ENCODE assay signal across 8 mouse cellular contexts in genomic region chr6:72189061-72189863, GRCm38 (mm10). TPM values are rescaled to one million over a fixed set of nuclear protein-coding genes. Genes with fewer than 3 reads are reported as not detected.
A peak's percentile ranks its signal among the peaks of the same experiment; 100 is the strongest.
DNase-seq lines count a peak whose midpoint lies in the region; ATAC-seq and TF ChIP-seq lines count a peak whose summit lies in the region.

No protein-coding gene starts in this region.

- peak; percentile 26 for DNase-seq in thymus, postnatal 4 days
- DNase-seq in thymus, postnatal 36 days, result no peak
- peak; percentile 31 for DNase-seq in forebrain, postnatal 0 days
- DNase-seq in spleen, adult 12 weeks (ENCODE audit: low spot score), result no peak
- DNase-seq in right cerebral cortex, adult 18-20 months, result no peak

- peak; percentile 41; the same call in 1 of the 2 replicates for ATAC-seq in forebrain, postnatal 0 days
- ATAC-seq in hindbrain, embryonic 13.5 days (ENCODE audit: low FRiP score), result no peak
- ATAC-seq in liver, embryonic 12.5 days, result no peak
- ATAC-seq in neural tube, embryonic 15.5 days (ENCODE audit: low FRiP score), result no peak

- 7% methylated on average over 29 of the region's 29 CpGs for WGBS in forebrain, postnatal 0 days
- 3% methylated on average over 29 of the region's 29 CpGs for WGBS in hindbrain, embryonic 13.5 days
- 8% methylated on average over 28 of the region's 29 CpGs for WGBS in liver, embryonic 12.5 days (ENCODE audit: insufficient replicate concordance)
- 5% methylated on average over 27 of the region's 29 CpGs for WGBS in neural tube, embryonic 15.5 days

- no peaks in the 10 kb centered on the region for H3K4me1 ChIP-seq in forebrain, postnatal 0 days (ENCODE audit: insufficient read depth)
- H3K4me1 ChIP-seq in hindbrain, embryonic 13.5 days (replicated peaks), result peaks cover 12% of the 10 kb centered on the region
- H3K4me1 ChIP-seq in liver, embryonic 12.5 days, result peaks cover 7% of the 10 kb centered on the region; the same call in 1 of the 2 replicates
- H3K4me1 ChIP-seq in neural tube, embryonic 15.5 days, result peaks cover 15% of the 10 kb centered on the region

- H3K36me3 ChIP-seq in forebrain, postnatal 0 days (ENCODE audit: insufficient read depth), result no peaks in the 10 kb centered on the region
- H3K36me3 ChIP-seq in hindbrain, embryonic 13.5 days, result no peaks in the 10 kb centered on the region
- no peaks in the 10 kb centered on the region for H3K36me3 ChIP-seq in liver, embryonic 12.5 days
- H3K36me3 ChIP-seq in neural tube, embryonic 15.5 days, result no peaks in the 10 kb centered on the region

- H3K27me3 ChIP-seq in forebrain, postnatal 0 days (ENCODE audit: insufficient read depth, low read length), result no peaks in the 10 kb centered on the region
- peaks cover 73% of the 10 kb centered on the region for H3K27me3 ChIP-seq in hindbrain, embryonic 13.5 days
- H3K27me3 ChIP-seq in liver, embryonic 12.5 days (replicated peaks), result peaks cover 67% of the 10 kb centered on the region
- peaks cover 44% of the 10 kb centered on the region for H3K27me3 ChIP-seq in neural tube, embryonic 15.5 days (replicated peaks)

- H3K4me3 ChIP-seq in forebrain, postnatal 0 days (ENCODE audit: low read depth, low read length), result peak overlapping the region; percentile 23
- H3K4me3 ChIP-seq in hindbrain, embryonic 13.5 days, result peak overlapping the region; percentile 28
- no peak overlapping the region for H3K4me3 ChIP-seq in liver, embryonic 12.5 days
- peak overlapping the region; percentile 9 for H3K4me3 ChIP-seq in neural tube, embryonic 15.5 days (replicated peaks)

- peak overlapping the region; percentile 2; the same call in 1 of the 2 replicates for H3K9ac ChIP-seq in forebrain, postnatal 0 days
- peak overlapping the region; percentile 67 for H3K9ac ChIP-seq in hindbrain, embryonic 13.5 days
- no peak overlapping the region for H3K9ac ChIP-seq in liver, embryonic 12.5 days
- H3K9ac ChIP-seq in neural tube, embryonic 15.5 days (replicated peaks), result 0 out of 2 replicates have a peak overlapping the region, but pooled peaks have one; percentile 0

- H3K4me2 ChIP-seq in forebrain, postnatal 0 days (ENCODE audit: low read depth), result peak overlapping the region; percentile 51
- peak overlapping the region; percentile 53 for H3K4me2 ChIP-seq in hindbrain, embryonic 13.5 days
- H3K4me2 ChIP-seq in liver, embryonic 12.5 days, result peak overlapping the region; percentile 40
- H3K4me2 ChIP-seq in neural tube, embryonic 15.5 days, result peak overlapping the region; percentile 55

- no peak for TF ChIP-seq CTCF in forebrain, postnatal 0 days (IDR thresholded peaks at IDR 0.05; ENCODE audit: low read depth)

- H3K9me3 ChIP-seq in forebrain, postnatal 0 days (ENCODE audit: low read length), result no peaks in the 10 kb centered on the region
- 0 out of 2 replicates have a peak, but pooled peaks cover 2% of the 10 kb centered on the region for H3K9me3 ChIP-seq in hindbrain, embryonic 13.5 days
- H3K9me3 ChIP-seq in liver, embryonic 12.5 days (replicated peaks), result no peaks in the 10 kb centered on the region
- no peaks in the 10 kb centered on the region for H3K9me3 ChIP-seq in neural tube, embryonic 15.5 days (replicated peaks)

- no peak overlapping the region for H3K27ac ChIP-seq in forebrain, postnatal 0 days (ENCODE audit: low read depth, low read length)
- H3K27ac ChIP-seq in hindbrain, embryonic 13.5 days, result no peak overlapping the region
- H3K27ac ChIP-seq in liver, embryonic 12.5 days, result no peak overlapping the region
- no peak overlapping the region for H3K27ac ChIP-seq in neural tube, embryonic 15.5 days (replicated peaks)

RNA-seq across cellular contexts. Expression of gene Atoh8, which starts 46.1 kb away (rescaled TPM):
- 2.6 and 6.9 TPM in 2 replicates for total RNA-seq in forebrain, postnatal 0 days (2014; rRNA removed)
- polyA plus RNA-seq in forebrain, postnatal 0 days (2015; fragmentation: Nextera tagmentation; extraction: Ambion mirVana), result 3.9 TPM in 2 replicates
- polyA plus RNA-seq in hindbrain, embryonic 13.5 days (2015; fragmentation: Nextera tagmentation; extraction: Ambion mirVana), result 3.2 and 4.2 TPM in 2 replicates
- polyA plus RNA-seq in liver, embryonic 12.5 days (2016; fragmentation: Nextera tagmentation; extraction: Ambion mirVana), result 2.0 and 2.1 TPM in 2 replicates
- 3.1 and 5.1 TPM in 2 replicates for polyA plus RNA-seq in neural tube, embryonic 15.5 days (2015; fragmentation: Nextera tagmentation; extraction: Ambion mirVana)

Comparison
In these comparisons a context has a peak if more than half of its experiments do, and no peak if none do; other contexts are left out.
1. DNase-seq: peak in thymus, postnatal 4 days (single experiment) and forebrain, postnatal 0 days (single experiment); none in thymus, postnatal 36 days (0 of 2), spleen, adult 12 weeks (single experiment) and right cerebral cortex, adult 18-20 months (single experiment).
2. Peak in every context shown above with its lines, with median percentiles within 50 percentile points of each other: H3K4me2 ChIP-seq.